Mouse (Mus musculus) liver, postnatal 0 days (tissue): Measurements from ENCODE around the gene Srp14.

ENCODE experiments used
- CTCF ChIP-seq: sonication (generic); IDR thresholded peaks from 2 replicates; pipeline ENCODE4 v1.5.1; 2016; ENCODE audit warnings: antibody characterized with exemption, low read depth
- EP300 ChIP-seq: IDR thresholded peaks from 2 replicates; pipeline ENCODE4 v1.6.1; 2016; ENCODE audit warnings: antibody characterized with exemption, low read depth, mild to moderate bottlenecking

- TF ChIP-seq EP300 (no peak), CTCF (no peak)
Measured at GRCm38 (mm10) chr2:118485415-118485814, 5.9 kb upstream of the Srp14 start.
